Mouse (Mus musculus): ENCODE measurements around the gene Sla2.
A peak's percentile ranks its signal among the peaks of the same experiment; 100 is the strongest.
"Not testable (repeated sequence)": the region's sequence is repeated elsewhere in the genome, so short reads cannot be mapped to it uniquely, and the experiment has no call there.

The Sla2 gene

DNA sequence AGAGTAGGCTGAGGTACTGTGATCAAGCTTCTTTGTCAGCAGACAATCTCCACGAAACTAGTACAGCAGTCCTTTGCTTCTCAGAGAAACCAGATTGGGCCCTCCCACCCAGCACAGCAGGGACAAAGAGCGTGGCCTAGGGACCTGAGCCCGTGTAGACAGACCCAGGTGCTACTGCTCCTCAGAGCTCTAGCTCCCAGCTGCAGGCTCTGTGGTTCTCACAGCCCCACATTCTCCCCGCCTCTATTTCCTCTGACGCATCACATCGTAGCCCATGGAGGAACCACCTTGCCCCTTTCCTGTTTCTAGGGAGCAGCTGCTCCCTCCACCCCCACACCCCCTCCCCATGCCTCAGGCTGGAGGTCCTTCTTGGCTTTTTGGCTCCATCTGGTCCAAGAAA is at the start of gene Sla2:
Gene Sla2, minus strand, starts transcription at position 176 of the 400 bp plus-strand sequence.
- no peak for DNase-seq

- no peak for DNase-seq
Measured at GRCm38 (mm10) chr2:156935005-156935404, 48.0 kb upstream of the Sla2 start.

DNA sequence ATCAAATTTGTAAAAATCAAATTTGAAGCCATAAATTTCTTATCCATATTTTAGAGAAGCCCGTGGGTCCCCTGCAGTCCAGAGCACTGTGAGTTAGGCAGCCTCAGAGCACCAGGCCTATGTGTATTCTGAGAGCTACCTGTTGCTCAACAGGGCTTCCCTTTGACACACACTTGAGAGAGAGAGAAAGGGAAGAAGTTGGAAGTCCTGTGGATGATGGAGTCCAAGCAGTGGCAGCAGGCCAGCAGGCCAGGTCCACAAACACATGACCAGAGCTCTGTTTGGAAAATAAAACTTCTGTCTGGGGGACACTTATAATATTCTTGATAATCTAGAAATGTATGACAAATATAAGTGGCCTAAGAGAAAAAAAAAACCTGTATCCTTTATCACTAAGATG is 46.4 kb upstream of the Sla2 start:
- peak; percentile 82 for DNase-seq

DNA sequence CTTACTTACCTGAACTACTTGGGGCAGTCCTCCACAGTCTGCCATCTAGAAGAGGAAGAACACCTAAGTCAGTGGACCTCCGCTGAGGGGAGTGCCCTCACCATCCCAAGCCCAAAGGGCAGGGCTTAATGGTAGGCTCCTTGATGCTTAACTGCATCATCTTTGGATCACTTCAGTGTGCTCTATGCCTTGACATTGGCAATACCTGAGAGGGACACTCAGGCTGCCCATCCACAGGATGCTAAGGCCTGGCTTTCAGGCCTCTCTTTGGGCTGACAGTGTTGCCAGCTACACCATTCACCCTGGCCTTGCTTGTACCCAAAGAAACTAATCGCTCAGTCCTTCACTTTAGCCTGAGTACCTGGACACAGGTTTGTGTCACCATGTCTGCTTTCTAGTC is 44.4 kb upstream of the Sla2 start:
- DNase-seq: peak; percentile 71

GRCm38 (mm10) chr2:156930549-156930948 is 43.6 kb upstream of the Sla2 start:
- peak; percentile 42 for DNase-seq

GRCm38 (mm10) chr2:156929519-156930120 is 42.6 kb upstream of the Sla2 start:
- peak; percentile 88 for DNase-seq

GRCm38 (mm10) chr2:156928606-156929005 is 41.6 kb upstream of the Sla2 start:
- DNase-seq: peak; percentile 85

DNA sequence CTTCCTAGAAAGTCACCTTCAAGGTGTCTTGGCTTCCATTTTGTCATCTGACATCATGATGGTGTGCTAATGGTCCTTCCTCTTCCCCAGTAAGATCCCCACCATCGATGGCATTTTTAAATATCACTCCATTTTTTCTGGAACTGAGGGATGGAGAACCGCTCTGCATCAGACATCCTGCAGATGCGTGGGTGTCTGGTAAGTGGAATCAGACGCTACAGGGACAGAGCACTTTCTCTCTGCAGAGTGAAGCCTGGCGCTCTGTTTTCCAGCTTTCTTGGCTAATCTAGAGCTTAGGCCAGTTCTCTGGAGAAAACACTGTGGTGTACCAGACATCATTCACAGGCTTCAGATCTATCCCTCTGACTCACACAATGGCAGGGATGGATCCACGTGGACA is 40.7 kb upstream of the Sla2 start:
- DNase-seq: peak; percentile 77

DNA sequence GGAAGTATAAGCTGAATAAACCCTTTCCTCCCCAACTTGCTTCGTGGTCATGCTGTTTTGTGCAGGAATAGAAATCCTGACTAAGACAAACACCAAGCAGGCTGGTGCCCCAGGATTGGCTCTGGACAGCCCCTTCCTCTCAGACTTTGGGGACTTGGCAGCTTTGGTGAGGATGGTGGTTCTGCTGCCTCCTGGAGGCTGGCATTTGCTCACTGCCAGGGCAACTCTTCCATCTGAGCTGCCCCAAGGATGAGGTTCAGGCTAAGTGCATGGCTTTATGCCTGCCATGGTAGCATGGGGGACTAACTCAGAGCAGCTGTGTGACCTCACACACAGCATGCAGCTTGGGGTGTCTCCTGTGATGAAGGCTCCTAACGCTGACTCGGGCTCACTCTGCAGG is 38.6 kb upstream of the Sla2 start:
- peak; percentile 78 for DNase-seq

DNA sequence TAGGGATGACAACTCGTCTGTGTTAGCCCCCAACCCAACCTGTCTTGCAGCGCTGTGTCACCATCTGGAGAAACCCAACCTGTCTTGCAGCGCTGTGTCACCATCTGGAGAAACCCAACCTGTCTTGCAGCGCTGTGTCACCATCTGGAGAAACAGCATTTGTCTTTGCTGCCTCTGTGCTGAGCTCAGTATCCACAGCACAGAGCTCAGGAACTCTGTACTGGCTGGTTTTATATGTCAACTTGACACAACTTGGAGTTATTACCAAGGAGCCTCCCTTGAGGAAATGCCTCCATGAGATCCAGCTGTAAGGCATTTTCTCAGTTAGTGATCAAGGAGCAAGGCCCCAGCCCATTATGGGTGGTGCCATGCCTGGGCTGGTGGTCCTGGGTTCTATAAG is 38.1 kb upstream of the Sla2 start:
- DNase-seq: not testable (repeated sequence)

DNA sequence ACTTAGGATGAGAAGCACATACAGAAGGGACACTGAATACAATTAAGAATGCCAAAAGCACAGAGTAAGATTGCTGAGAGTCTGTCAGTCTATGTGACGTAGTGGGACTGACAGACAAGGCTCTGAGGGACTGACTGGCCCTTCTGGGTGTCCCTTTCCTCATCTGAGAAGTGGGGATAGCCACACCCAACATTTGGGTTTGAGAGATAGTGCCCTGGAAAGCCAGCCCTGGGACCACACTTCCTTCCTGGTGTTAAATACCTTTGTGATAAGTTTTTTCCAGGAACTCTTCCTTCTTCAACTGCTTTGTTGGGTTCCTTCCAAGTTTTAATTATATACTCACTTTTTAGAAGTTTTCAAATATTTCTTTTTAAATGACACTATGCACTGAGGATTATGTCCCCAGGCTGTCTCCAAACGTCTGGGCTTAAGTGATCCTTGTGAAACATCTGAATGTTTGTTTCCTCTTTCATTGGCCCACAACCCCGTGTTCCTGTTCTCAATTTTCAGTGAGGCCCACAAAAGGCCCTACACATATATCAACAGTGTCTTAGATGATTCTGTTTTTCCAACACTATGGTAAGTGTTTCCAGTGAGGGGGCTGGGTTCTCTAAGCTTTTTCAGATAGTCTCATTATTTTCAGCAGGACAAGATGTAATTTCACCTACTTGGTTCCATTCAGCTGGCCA is 37.4 kb upstream of the Sla2 start:
- peak; percentile 62 for DNase-seq

GRCm38 (mm10) chr2:156923057-156923456 is 36.1 kb upstream of the Sla2 start:
- DNase-seq: no peak

GRCm38 (mm10) chr2:156919796-156920195 is 32.8 kb upstream of the Sla2 start:
- peak; percentile 13 for DNase-seq

DNA sequence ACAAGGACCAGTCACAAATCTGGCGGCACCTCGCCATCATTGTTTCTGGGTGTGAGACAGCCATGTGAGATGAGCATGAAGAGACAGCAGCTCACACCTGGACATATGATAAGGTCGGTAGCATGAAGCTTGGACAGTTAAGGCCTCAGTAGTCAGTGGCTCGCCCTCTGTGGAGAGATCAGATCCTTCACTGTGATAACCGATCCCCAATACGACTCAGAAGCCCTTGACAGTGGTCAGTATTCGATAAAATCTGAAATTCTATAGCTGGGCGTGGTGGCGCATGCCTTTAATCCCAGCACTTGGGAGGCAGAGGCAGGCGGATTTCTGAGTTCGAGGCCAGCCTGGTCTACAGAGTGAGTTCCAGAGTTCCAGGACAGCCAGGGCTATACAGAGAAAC is 32.2 kb upstream of the Sla2 start:
- DNase-seq: peak; percentile 72

DNA sequence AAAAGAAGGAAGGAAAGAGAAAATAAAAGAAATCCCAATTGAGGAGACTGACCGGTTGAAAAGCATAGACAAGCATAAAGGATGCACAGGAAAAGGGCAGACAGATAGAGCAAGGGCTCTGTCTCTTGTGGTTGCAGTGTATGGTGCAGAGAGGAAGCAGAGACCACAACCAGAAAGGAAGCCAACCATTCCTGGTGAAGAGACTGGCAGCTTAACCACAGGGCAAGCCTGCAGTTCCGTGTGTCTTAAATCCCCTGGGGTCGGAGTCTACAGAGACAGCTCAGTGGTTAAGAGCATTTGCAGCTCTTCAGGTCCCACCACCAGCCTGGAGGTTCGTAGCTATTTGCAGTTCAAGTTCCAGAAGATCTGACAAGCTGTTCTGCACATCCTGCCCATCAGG is 31.6 kb upstream of the Sla2 start:
- DNase-seq: peak; percentile 22

GRCm38 (mm10) chr2:156916419-156917125 is 29.6 kb upstream of the Sla2 start:
- DNase-seq: no peak

DNA sequence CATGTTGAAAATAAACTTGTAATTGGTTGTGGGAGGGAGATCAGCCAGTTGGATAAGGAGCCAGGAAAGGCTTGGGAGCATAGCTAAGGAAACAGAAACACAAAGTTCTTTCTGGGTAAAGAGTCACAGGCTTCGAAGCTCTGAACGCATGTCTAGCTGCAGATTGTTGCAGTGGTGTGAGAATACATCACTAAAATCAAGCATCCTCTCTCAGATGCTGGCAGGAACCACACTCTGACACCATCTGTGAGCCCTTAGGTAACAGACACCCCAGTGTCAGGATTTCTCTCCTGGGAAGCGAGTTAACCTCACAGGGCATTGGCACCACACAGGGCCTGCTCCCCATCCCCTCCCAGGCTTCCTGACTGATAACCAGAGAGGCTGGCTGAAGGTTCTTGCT is 28.6 kb upstream of the Sla2 start:
- no peak for DNase-seq

DNA sequence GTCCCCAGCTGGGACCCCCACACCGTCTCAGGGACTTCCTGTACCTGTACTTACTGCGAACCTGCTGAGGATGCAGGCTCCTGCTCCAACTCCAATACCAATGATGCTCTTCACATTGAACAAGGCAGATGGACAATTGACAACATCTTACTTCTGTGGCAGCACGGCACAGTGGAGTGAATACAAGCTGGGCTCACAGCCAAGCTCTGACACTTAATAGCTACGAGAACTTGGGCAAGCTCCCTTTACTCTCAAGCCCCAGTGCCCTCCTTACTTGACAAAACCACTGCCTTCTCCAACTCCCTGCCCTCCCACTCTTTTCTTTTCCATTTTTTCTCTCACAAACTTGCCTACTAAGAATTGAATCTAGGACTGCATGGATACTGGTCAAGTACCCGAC is 26.2 kb upstream of the Sla2 start:
- DNase-seq: no peak

- DNase-seq: not testable (repeated sequence)
Measured at GRCm38 (mm10) chr2:156905931-156906330, 18.9 kb upstream of the Sla2 start.

GRCm38 (mm10) chr2:156904976-156905717 is 18.2 kb upstream of the Sla2 start:
- peak; percentile 91 for DNase-seq

DNA sequence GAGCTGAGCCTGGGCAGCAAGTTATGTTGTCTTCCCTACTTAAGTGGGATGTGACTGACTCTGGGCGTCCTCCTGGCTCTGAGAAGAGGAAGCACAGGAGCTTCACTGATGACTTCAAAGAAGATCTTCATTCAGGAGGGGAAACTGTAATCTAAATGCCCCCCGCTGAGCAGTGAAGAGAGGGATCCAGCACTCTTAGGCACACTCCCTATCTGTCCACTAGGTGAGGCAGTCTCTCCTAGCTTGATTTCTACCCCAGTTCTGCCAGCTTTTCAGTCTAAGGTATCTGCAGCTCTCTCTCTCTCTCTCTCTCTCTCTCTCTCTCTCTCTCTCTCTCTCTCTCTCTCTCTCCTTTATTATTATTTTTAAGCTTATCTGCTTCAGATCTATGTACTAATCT is 16.4 kb upstream of the Sla2 start:
- DNase-seq: no peak

DNA sequence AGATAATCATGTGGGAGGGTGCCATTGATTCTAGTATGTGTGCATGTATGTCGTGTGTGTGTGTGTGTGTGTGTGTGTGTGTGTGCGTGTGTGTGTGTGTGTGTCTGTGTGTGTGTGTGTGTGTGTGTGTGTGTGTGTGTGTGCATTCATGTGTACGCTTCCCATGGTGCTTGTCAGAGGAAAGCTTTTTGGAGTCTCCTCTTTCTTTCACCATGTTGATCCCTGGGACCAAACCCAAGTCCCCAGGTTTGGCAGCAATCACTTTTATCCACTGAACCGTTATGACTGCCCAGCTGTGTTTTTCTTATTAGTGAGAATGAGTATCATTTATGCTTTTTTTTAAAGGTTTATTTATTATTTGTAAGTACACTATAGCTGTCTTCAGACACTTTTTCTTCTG is 15.4 kb upstream of the Sla2 start:
- not testable (repeated sequence) for DNase-seq

- DNase-seq: no peak
Measured at GRCm38 (mm10) chr2:156901883-156902282, 14.9 kb upstream of the Sla2 start.

Measured in heart, adult 11 months (tissue).